Mouse (Mus musculus): ENCODE measurements around the gene Klri1.
"Not testable (repeated sequence)": the region's sequence is repeated elsewhere in the genome, so short reads cannot be mapped to it uniquely, and the experiment has no call there.

Gene Klri1

DNA sequence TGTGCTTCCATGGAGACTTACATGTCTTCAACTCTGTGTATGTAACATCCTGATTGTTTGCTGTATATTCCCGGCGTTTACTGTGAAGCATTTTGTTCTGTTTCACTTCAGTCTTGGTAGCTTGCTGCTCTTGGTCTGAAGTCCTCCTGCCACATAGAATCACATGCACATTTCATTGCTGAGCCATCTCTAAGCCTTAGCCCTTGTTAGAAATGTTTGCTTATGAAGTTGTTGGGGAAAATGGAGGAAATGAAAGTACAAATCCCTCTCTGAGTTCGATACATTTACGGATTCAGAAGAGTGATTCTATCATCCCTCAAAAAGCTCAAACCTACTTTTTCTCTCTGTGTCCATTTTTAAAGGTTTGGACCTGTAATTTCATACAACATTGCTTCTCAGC is at the start of gene Klri1:
Klri1 (minus strand) TSS at position 101 of the 400 bp plus-strand sequence.
- DNase-seq (ENCODE audit: low spot score in 2 of 2) = no peak

DNA sequence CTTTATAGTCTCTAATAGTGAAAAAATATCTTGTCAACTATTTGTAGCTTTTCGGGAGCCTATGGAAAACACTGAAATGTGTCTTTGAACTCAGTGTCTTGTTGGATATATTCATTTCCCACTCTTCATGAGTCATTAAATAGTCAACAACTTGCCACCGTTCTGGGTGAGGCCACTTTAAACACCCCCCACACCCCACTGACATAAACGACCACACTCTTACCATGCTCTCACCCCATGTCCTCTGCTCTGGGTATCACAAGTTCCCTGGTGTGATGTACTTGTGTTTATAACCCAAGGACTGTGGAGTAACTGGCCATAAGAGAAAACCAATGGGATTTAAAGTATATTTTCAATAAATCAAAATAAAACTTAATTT is 30.7 kb upstream of the Klri1 start:
- DNase-seq (ENCODE audit: low spot score in 2 of 2) = no peak

GRCm38 (mm10) chr6:129747016-129747653 is 30.2 kb upstream of the Klri1 start:
- DNase-seq (ENCODE audit: low spot score in 2 of 2) = no peak

GRCm38 (mm10) chr6:129746151-129746550 is 29.2 kb upstream of the Klri1 start:
- no peak for DNase-seq (ENCODE audit: low spot score in 2 of 2)

GRCm38 (mm10) chr6:129740069-129740721 is 23.3 kb upstream of the Klri1 start, which contains the start of gene Klri2:
Gene Klri2, minus strand, starts transcription at chr6:129740484.
- DNase-seq (ENCODE audit: low spot score in 2 of 2) = no peak

GRCm38 (mm10) chr6:129736414-129736813 is 19.5 kb upstream of the Klri1 start:
- DNase-seq (ENCODE audit: low spot score in 2 of 2) = no peak

- DNase-seq (ENCODE audit: low spot score in 2 of 2) = no peak
Observed at GRCm38 (mm10) chr6:129727237-129727636, 10.3 kb upstream of the Klri1 start.

DNA sequence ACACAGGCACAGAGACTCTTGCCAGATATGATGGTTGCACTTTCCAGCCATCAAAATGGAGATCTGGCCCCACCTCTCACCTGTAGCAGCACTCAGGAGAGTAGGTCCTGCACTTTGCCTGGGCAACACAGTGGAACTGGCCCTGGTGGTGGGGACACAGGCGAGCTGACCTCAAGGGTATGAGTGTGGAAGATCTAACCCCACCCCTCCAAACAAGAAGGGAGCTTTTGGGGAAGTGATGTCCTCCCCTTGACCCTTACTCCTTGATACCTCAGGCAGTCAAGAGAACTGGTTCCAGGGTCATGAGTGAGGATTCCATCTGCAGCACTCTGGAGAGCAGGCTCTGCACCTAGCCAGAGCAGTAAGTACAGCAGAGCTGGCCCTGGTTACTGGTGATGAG is 4.5 kb upstream of the Klri1 start:
- DNase-seq (ENCODE audit: low spot score in 2 of 2) = no peak

DNA sequence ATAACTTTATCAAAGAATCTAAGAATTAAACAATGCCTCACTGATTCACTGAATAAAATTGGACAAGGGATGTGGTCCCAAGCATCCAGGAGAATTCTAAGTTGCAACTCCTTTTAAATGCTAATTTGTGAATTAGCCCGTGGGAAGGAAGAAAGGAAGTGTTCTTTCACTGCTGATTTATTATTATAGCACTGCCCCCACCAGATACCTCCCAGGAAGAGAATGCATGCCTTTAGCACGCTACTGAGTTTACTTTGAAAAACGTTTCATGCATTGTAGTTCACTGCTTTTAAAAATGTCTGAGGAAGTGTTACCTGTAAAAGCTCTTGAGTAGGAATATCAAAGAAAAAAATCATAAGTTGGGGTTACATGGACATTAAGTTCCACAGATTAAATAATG is 3.6 kb upstream of the Klri1 start:
- no peak for DNase-seq (ENCODE audit: low spot score in 2 of 2)

GRCm38 (mm10) chr6:129713566-129713965 is 3.4 kb downstream of the Klri1 start:
- no peak for DNase-seq (ENCODE audit: low spot score in 2 of 2)

- not testable (repeated sequence) for DNase-seq (ENCODE audit: low spot score in 2 of 2)
Observed at GRCm38 (mm10) chr6:129691436-129691835, 25.5 kb downstream of the Klri1 start.

- no peak for DNase-seq (ENCODE audit: low spot score in 2 of 2)
Observed at GRCm38 (mm10) chr6:129680379-129680778, 36.6 kb downstream of the Klri1 start.

- DNase-seq (ENCODE audit: low spot score in 2 of 2) = no peak
Observed at GRCm38 (mm10) chr6:129678873-129679272, 38.1 kb downstream of the Klri1 start, which contains the start of gene Klrc1. Gene Klrc1, minus strand, starts transcription at chr6:129678973.

DNA sequence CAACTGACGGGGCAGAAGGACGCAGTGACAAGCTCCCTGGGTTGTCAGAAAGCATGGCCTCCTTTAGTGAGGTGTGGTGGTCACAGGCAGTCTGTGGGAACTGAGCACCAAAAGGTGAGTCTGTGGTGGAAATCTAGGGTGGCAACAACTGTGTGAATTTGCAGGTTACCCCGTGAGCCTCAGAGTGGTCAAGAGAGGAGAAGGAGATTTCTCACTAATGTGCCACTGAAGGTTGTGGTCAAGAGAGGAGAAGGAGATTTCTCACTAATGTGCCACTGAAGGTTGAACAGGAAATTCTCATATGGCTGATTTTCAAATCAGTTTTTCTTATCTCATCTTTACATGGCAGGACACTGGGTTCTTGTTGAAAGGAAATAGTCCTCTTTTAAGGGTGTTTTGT is 55.6 kb downstream of the Klri1 start:
- not testable (repeated sequence) for DNase-seq (ENCODE audit: low spot score in 2 of 2)

- not testable (repeated sequence) for DNase-seq (ENCODE audit: low spot score in 2 of 2)
Observed at GRCm38 (mm10) chr6:129660589-129660988, 56.3 kb downstream of the Klri1 start, which contains the start of gene Klrc2. Gene Klrc2, minus strand, starts transcription at chr6:129660689.

All from right cerebral cortex, adult 2 months (tissue).